Mouse (Mus musculus) left cerebral cortex, adult 2 months (tissue): ENCODE measurements at regions not wholly inside any gene's neighbourhood (a gene's known extent, or its start where the extent isn't known, plus 50 kb on each side); places are given as distances from the start of the nearest gene placed in this dataset.
A peak's percentile ranks its signal among the peaks of the same experiment; 100 is the strongest.

Experiments used
- DNase-seq, 2 experiments: peaks; one replicate each; pipeline ENCODE4 v3.0.0; 2021 to 2022; ENCODE audit warnings: low spot score in 2 of 2, mixed read lengths in 1 of 2; ENCODE audit errors: extremely low spot score in 1 of 2
- H3K27ac ChIP-seq: fragments of 200-600 bp; 2 replicates; pipeline ENCODE4 v1.8.1; 2022
- H3K4me3 ChIP-seq: fragments of 200-600 bp; 2 replicates; pipeline ENCODE4 v1.8.1; 2022
- CTCF ChIP-seq: fragments of 200-600 bp; IDR thresholded peaks from 2 replicates; pipeline ENCODE4 v1.8.1; 2022; ENCODE audit warnings: antibody characterized with exemption, mild to moderate bottlenecking, moderate library complexity
- intact Hi-C: fragments of 180-260 bp; cut with DNase I; formaldehyde crosslinking; loops from one replicate; pipeline ENCODE4 v1.15.1; 2025

DNA sequence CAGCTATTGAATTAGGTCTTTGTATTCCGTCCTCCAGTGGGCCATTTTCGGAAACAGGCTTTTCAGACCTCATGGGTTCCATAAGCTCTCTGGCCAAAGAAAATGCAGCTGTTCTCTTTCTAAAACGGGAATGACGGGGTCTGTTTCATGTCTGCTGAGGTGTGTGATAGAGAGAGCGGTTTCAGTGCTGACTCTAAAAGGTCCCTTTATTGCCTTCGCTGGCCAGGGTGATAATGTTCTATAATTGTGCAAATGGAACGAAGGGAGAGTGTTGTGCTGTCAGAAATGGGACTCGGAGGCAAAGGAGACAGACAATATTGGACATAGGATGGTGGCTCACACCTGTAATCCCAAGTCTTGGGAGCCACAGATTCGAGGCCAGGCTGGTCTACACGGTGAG is 53.5 kb upstream of the Osbpl8 start:
- no peak for TF ChIP-seq CTCF
- Histone ChIP-seq H3K4me3 (no peak overlapping the region), H3K27ac (no peak overlapping the region)
- intact Hi-C loops = no loop called here
- no peak for DNase-seq

- no peak overlapping the region for H3K27ac ChIP-seq
- TF ChIP-seq CTCF = peak; percentile 77
Measured at GRCm38 (mm10) chr10:111108658-111109633, 55.6 kb upstream of the Osbpl8 start.

GRCm38 (mm10) chr10:111107852-111108251 is 56.7 kb upstream of the Osbpl8 start:
- Histone ChIP-seq H3K27ac (no peak overlapping the region), H3K4me3 (no peak overlapping the region)
- no peak for TF ChIP-seq CTCF
- intact Hi-C loops = loop anchor here (5.0 kb wide), 1 partner anchor 54 kb away; the partner anchor contains the start of gene Osbpl8
- no peak for DNase-seq

More at GRCm38 (mm10) chr10:111108658-111109633, 55.6 kb upstream of the Osbpl8 start:
- peak overlapping the region; percentile 33 for H3K4me3 ChIP-seq
- intact Hi-C loops = loop anchor here (5.0 kb wide), 1 partner anchor 53 kb away; the partner anchor contains the start of gene Osbpl8
- DNase-seq = peak; percentile 69

DNA sequence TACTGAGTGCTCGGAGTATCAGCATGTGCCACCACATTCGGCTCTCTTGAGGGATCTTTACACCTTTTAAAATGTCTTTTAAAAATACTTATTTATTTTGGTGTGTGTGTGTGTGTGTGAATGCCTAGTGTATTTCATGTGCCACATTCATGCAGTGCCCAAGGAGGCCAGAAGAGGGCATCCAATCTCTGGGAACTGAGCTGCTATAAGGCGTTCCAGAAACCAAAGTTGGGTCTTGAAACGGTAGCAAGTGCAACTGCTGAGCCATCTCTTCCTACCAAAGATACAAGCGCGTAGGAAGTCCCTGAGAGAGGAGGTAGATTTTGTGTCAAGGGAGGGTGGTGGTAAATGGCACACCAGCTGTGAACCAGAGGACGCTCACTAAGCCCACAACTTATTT is 57.2 kb upstream of the Osbpl8 start:
- no peak overlapping the region for H3K4me3 ChIP-seq
- intact Hi-C loops = loop anchor here (5.0 kb wide), 1 partner anchor 55 kb away; the partner anchor contains the start of gene Osbpl8
- H3K27ac ChIP-seq = no peak overlapping the region
- peak; percentile 47 to 66 for DNase-seq
- TF ChIP-seq CTCF = peak; percentile 73

DNA sequence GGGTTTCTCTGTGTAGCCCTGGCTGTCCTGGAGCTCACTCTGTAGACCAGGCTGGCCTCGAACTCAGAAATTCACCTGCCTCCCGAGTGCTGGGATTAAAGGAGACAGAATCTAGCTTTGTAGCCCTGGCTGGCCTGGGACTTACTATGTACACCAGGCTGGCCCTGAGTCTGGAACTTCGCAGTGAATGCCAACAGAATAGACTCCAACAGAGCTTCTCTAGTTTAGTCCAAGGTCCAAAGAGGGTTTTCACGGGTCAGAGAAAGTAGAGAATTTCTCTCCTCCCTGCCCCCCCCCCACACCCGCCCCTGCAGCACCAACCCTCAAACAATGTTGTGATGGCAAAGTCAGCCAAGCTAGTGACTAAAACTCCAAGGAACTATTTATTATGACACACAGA is 58.1 kb upstream of the Osbpl8 start:
- no peak for DNase-seq
- intact Hi-C loops = loop anchor here (5.0 kb wide), 1 partner anchor 56 kb away; the partner anchor contains the start of gene Osbpl8
- no peak overlapping the region for H3K4me3 ChIP-seq
- no peak overlapping the region for H3K27ac ChIP-seq
- TF ChIP-seq CTCF = no peak

DNA sequence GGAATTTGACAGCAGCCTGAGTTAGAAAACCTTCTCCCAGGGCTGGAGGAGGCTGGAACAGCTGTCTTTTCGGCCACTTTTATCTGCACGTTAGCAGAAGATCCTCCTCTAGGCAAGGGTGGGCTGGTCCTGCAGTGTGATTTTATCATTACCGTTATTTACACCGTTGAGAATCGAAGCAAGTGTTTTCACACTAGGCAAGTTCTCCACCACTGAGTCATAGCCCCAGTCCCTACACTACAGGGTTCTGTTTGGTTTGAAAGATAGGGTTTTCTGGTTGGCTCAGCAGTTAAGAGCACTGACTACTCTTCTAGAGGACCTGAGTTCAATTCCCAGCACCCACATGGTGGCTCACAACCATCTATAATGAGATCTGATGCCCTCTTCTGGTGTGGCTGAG is 58.9 kb upstream of the Osbpl8 start:
- Histone ChIP-seq H3K4me3 (no peak overlapping the region), H3K27ac (no peak overlapping the region)
- DNase-seq = no peak
- intact Hi-C loops = loop anchor here (5.0 kb wide), 1 partner anchor 57 kb away; the partner anchor contains the start of gene Osbpl8
- TF ChIP-seq CTCF = no peak

GRCm38 (mm10) chr10:111103512-111103911 is 61.0 kb upstream of the Osbpl8 start:
- Histone ChIP-seq H3K4me3 (no peak overlapping the region; the same call in 1 of the 2 replicates), H3K27ac (no peak overlapping the region)
- no peak for TF ChIP-seq CTCF
- no peak for DNase-seq
- intact Hi-C loops = no loop called here

DNA sequence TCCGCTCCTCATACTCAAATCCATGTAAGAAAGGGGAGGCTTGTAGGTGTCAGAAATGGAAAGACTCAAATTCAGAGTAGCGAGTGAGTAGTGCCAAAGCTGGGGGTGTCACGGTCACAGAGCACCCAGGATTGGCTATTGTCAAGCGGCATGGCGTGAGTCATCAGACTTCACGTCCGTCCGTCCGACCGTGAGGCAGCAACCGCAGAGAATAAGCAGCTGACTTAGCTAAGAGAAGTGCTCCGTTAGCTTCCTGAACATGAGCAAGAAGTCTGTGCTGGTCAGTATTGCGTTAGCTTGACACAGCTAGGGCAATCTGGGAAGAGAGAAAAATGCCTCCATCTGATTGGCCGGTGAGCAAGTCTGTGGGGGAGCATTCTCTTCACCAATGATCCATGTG is 61.5 kb upstream of the Osbpl8 start:
- DNase-seq = no peak
- Histone ChIP-seq H3K4me3 (peak overlapping the region; percentile 14; the same call in 1 of the 2 replicates), H3K27ac (no peak overlapping the region)
- intact Hi-C loops = no loop called here
- no peak for TF ChIP-seq CTCF

DNA sequence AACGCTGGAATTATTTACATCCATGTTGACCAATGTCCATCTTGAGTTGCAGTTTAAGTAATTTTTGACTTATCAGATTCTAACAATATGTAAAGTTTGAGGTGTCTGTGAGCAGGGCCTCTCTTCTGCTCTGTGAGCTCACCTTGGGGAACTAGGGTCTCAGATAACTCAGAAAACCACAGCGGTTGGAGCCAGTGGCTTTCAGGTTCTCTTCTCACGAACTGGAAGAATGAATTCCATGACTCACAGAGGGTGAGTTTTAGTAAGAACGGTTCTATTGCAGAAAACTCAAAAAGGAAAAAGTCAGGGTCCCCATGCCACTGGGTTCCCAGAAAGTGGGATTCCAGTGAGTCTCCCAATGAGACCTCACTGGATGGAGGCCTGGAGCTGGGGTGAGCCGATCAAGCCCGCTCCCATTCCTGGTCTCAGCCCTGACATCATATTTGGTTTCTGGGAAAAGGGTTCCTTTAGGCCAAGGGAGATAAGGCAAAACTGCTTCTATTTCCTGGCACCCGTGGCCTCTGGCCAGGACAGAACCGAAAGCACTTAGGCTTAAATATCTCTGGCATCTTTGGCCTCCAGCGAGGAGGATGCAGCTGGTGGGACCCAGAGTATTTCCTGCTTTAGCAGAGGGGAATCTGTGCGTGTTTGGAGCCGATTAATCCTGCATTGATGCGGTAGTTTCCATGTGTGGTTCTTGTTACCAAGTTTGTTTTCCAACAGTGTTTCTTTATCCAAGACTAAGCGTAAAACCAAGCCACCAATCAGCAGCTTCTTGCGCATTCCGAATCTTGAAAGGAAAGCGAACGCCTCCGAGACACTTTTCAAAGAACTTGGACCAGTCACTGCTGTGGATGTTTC is 62.4 kb upstream of the Osbpl8 start:
- DNase-seq = no peak
- no peak for TF ChIP-seq CTCF
- intact Hi-C loops = no loop called here
- Histone ChIP-seq H3K27ac (no peak overlapping the region), H3K4me3 (no peak overlapping the region)

GRCm38 (mm10) chr10:111099812-111100464 is 64.6 kb upstream of the Osbpl8 start:
- peak; percentile 94 for TF ChIP-seq CTCF
- peak overlapping the region; percentile 64 for H3K27ac ChIP-seq
- peak overlapping the region; percentile 29; the same call in 1 of the 2 replicates for H3K4me3 ChIP-seq
- DNase-seq = peak; percentile 72 to 77
- intact Hi-C loops = loop anchor here (1.0 to 5.0 kb wide), 5 partner anchors 68 to 305 kb away; partner anchors contain the start of gene Zdhhc17
